Mouse (Mus musculus): ENCODE results near the gene Lamb3. TPM values are rescaled to one million over a fixed set of nuclear protein-coding genes. Genes with fewer than 3 reads are reported as not detected.

Lamb3 gene
- total and polyA plus RNA-seq, 3 experiments: 0.03 to 0.30 (median 0.22) TPM

GRCm38 (mm10) chr1:193303096-193303495, 95.6 kb downstream of the Lamb3 start:
- Histone ChIP-seq H3K4me1 (ENCODE audit: insufficient read depth, low read depth, low read length) (no peaks in the 10 kb centered on the region), H3K4me3 (ENCODE audit: low read depth, low read length) (no peak overlapping the region), H3K36me3 (replicated peaks) (no peaks in the 10 kb centered on the region), H3K27me3 (ENCODE audit: insufficient read depth, low read length) (no peaks in the 10 kb centered on the region), H3K9me3 (replicated peaks) (no peaks in the 10 kb centered on the region)
- DNase-seq (ENCODE audit: low spot score) (no peak), ATAC-seq (ENCODE audit: extremely low read depth, insufficient number of reproducible peaks, low FRiP score, poor library complexity, severe bottlenecking) (no peak)
- TF ChIP-seq TAL1 (conservative IDR thresholded peaks at IDR 0.05; ENCODE audit: low read depth, low read length): no peak
- TF ChIP-seq CTCF (IDR thresholded peaks at IDR 0.05; ENCODE audit: low read depth, low read length): no peak
- TF ChIP-seq POLR2AphosphoS5 (IDR thresholded peaks at IDR 0.05; ENCODE audit: insufficient replicate concordance, low read depth, low read length): no peak
- TF ChIP-seq GATA1 (IDR thresholded peaks at IDR 0.05; ENCODE audit: borderline replicate concordance, low read length): no peak
- TF ChIP-seq GATA2 (IDR thresholded peaks at IDR 0.05; ENCODE audit: borderline replicate concordance, low read depth, low read length): no peak

- H3K4me3 ChIP-seq (ENCODE audit: low read depth, low read length): no peak overlapping the region
- no peak for TF ChIP-seq TAL1 (conservative IDR thresholded peaks at IDR 0.05; ENCODE audit: low read depth, low read length)
- TF ChIP-seq CTCF (IDR thresholded peaks at IDR 0.05; ENCODE audit: low read depth, low read length): no peak
- no peak for TF ChIP-seq GATA1 (IDR thresholded peaks at IDR 0.05; ENCODE audit: borderline replicate concordance, low read length)
- no peak for TF ChIP-seq GATA2 (IDR thresholded peaks at IDR 0.05; ENCODE audit: borderline replicate concordance, low read depth, low read length)
- no peak for TF ChIP-seq POLR2AphosphoS5 (IDR thresholded peaks at IDR 0.05; ENCODE audit: insufficient replicate concordance, low read depth, low read length)
- DNase-seq (ENCODE audit: low spot score) (no peak), ATAC-seq (ENCODE audit: extremely low read depth, insufficient number of reproducible peaks, low FRiP score, poor library complexity, severe bottlenecking) (no peak)
- no peaks in the 10 kb centered on the region for H3K4me1 ChIP-seq (ENCODE audit: insufficient read depth, low read depth, low read length)
- H3K9me3 ChIP-seq (replicated peaks): no peaks in the 10 kb centered on the region
- no peaks in the 10 kb centered on the region for H3K36me3 ChIP-seq (replicated peaks)
- no peaks in the 10 kb centered on the region for H3K27me3 ChIP-seq (ENCODE audit: insufficient read depth, low read length)
These were observed 97.9 kb downstream of the Lamb3 start for GRCm38 (mm10) chr1:193305386-193305785.

GRCm38 (mm10) chr1:193306832-193307231, 99.3 kb downstream of the Lamb3 start:
- ATAC-seq (ENCODE audit: extremely low read depth, insufficient number of reproducible peaks, low FRiP score, poor library complexity, severe bottlenecking) (no peak), DNase-seq (ENCODE audit: low spot score) (no peak)
- TF ChIP-seq POLR2AphosphoS5 (IDR thresholded peaks at IDR 0.05; ENCODE audit: insufficient replicate concordance, low read depth, low read length) (no peak), TAL1 (conservative IDR thresholded peaks at IDR 0.05; ENCODE audit: low read depth, low read length) (no peak), GATA2 (IDR thresholded peaks at IDR 0.05; ENCODE audit: borderline replicate concordance, low read depth, low read length) (no peak)
- H3K4me3 ChIP-seq (ENCODE audit: low read depth, low read length): no peak overlapping the region
- H3K27me3 ChIP-seq (ENCODE audit: insufficient read depth, low read length): no peaks in the 10 kb centered on the region
- no peaks in the 10 kb centered on the region for H3K36me3 ChIP-seq (replicated peaks)
- no peaks in the 10 kb centered on the region for H3K9me3 ChIP-seq (replicated peaks)
- no peaks in the 10 kb centered on the region for H3K4me1 ChIP-seq (ENCODE audit: insufficient read depth, low read depth, low read length)

DNA sequence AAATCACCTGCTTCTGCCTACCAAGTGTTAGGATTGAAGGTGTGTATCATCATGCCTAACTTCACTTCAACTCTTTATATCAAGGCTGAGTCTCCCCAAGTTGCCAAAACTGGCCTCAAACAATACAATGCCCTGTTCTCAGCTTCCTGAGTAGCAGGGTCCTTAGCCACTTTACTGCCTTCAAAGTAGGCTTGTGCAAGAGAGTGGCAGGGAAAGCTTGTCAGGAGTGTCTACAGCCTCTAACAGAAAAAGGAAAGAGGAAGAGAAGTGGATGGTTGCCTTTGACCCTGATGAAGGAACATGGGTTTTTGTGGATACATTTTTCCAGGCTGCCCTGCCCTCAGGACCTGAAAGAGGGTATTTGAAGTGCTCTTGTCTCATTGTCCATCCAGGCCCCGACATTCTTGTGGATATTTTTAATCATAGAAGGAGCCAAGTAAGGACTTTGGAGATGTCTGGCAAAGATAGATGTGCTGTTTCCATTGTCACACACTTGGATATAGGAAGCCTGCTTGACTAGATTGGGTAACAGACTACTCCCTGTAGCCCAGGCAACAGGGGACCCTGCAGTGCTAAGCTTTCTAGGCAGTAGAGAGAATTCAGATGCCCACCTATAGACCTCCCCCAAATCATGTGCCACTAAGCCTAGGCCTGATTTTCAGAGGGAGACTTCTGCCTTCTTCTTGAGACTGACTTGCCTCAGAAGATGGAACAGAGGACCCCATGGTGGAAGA, 102.5 kb downstream of the Lamb3 start:
- no peaks in the 10 kb centered on the region for H3K36me3 ChIP-seq (replicated peaks)
- no peak overlapping the region for H3K4me3 ChIP-seq (ENCODE audit: low read depth, low read length)
- no peaks in the 10 kb centered on the region for H3K27me3 ChIP-seq (ENCODE audit: insufficient read depth, low read length)
- no peaks in the 10 kb centered on the region for H3K4me1 ChIP-seq (ENCODE audit: insufficient read depth, low read depth, low read length)
- H3K9me3 ChIP-seq (replicated peaks): no peaks in the 10 kb centered on the region
- no peak for ATAC-seq (ENCODE audit: extremely low read depth, insufficient number of reproducible peaks, low FRiP score, poor library complexity, severe bottlenecking)
- no peak for DNase-seq (ENCODE audit: low spot score)
- TF ChIP-seq POLR2AphosphoS5 (IDR thresholded peaks at IDR 0.05; ENCODE audit: insufficient replicate concordance, low read depth, low read length): no peak
- no peak for TF ChIP-seq TAL1 (conservative IDR thresholded peaks at IDR 0.05; ENCODE audit: low read depth, low read length)
- no peak for TF ChIP-seq GATA2 (IDR thresholded peaks at IDR 0.05; ENCODE audit: borderline replicate concordance, low read depth, low read length)
- no peak for TF ChIP-seq GATA1 (IDR thresholded peaks at IDR 0.05; ENCODE audit: borderline replicate concordance, low read length)
- no peak for TF ChIP-seq CTCF (IDR thresholded peaks at IDR 0.05; ENCODE audit: low read depth, low read length)

- TF ChIP-seq CTCF (IDR thresholded peaks at IDR 0.05; ENCODE audit: low read depth, low read length) (no peak), GATA1 (IDR thresholded peaks at IDR 0.05; ENCODE audit: borderline replicate concordance, low read length) (no peak), GATA2 (IDR thresholded peaks at IDR 0.05; ENCODE audit: borderline replicate concordance, low read depth, low read length) (no peak), TAL1 (conservative IDR thresholded peaks at IDR 0.05; ENCODE audit: low read depth, low read length) (no peak), POLR2AphosphoS5 (IDR thresholded peaks at IDR 0.05; ENCODE audit: insufficient replicate concordance, low read depth, low read length) (no peak)
- no peaks in the 10 kb centered on the region for H3K27me3 ChIP-seq (ENCODE audit: insufficient read depth, low read length)
- ATAC-seq (ENCODE audit: extremely low read depth, insufficient number of reproducible peaks, low FRiP score, poor library complexity, severe bottlenecking): no peak
These were observed 103.1 kb downstream of the Lamb3 start for GRCm38 (mm10) chr1:193310519-193311085.

DNA sequence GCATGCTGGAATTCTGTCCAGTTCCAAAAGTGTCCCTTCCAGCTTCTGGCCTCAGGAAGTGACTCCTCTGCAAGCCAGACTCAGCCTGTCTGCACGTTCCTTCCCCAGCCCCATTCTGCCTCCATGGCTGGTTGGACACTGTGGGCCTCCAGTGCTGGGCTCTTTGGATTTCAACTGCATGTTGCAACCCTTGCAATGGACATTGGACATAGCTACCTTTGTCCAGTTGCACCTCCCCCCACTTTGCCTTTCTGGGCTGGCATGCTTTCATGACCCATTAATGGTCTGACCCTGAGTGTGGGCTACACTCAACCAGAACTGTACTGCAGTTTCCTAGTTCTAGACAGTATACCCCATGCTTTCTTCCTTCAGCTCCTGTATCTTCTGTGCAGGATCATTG, 104.1 kb downstream of the Lamb3 start:
- Histone ChIP-seq H3K27me3 (ENCODE audit: insufficient read depth, low read length) (no peaks in the 10 kb centered on the region), H3K4me1 (ENCODE audit: insufficient read depth, low read depth, low read length) (no peaks in the 10 kb centered on the region), H3K36me3 (replicated peaks) (no peaks in the 10 kb centered on the region), H3K9me3 (replicated peaks) (no peaks in the 10 kb centered on the region), H3K4me3 (ENCODE audit: low read depth, low read length) (no peak overlapping the region)
- TF ChIP-seq GATA1 (IDR thresholded peaks at IDR 0.05; ENCODE audit: borderline replicate concordance, low read length): no peak
- TF ChIP-seq GATA2 (IDR thresholded peaks at IDR 0.05; ENCODE audit: borderline replicate concordance, low read depth, low read length): no peak
- no peak for TF ChIP-seq CTCF (IDR thresholded peaks at IDR 0.05; ENCODE audit: low read depth, low read length)
- TF ChIP-seq POLR2AphosphoS5 (IDR thresholded peaks at IDR 0.05; ENCODE audit: insufficient replicate concordance, low read depth, low read length): no peak
- no peak for TF ChIP-seq TAL1 (conservative IDR thresholded peaks at IDR 0.05; ENCODE audit: low read depth, low read length)
- DNase-seq (ENCODE audit: low spot score): no peak
- no peak for ATAC-seq (ENCODE audit: extremely low read depth, insufficient number of reproducible peaks, low FRiP score, poor library complexity, severe bottlenecking)

More at GRCm38 (mm10) chr1:193310519-193311085, 103.1 kb downstream of the Lamb3 start:
- no peak overlapping the region for H3K4me3 ChIP-seq (ENCODE audit: low read depth, low read length)
- H3K9me3 ChIP-seq (replicated peaks): no peaks in the 10 kb centered on the region
- no peak for DNase-seq (ENCODE audit: low spot score)
- H3K4me1 ChIP-seq (ENCODE audit: insufficient read depth, low read depth, low read length): no peaks in the 10 kb centered on the region
- H3K36me3 ChIP-seq (replicated peaks): no peaks in the 10 kb centered on the region

Measured in G1E (cell line).